Mouse (Mus musculus) ZHBTc4 (cell line): ENCODE data around the gene Sgsm3.

Source experiments
- DNase-seq: peaks from one replicate; pipeline ENCODE4 v3.0.0-alpha.2; 2011; ENCODE audit warnings: low read depth, low spot score

Gene Sgsm3

GRCm38 (mm10) chr15:81026901-81027300, 49.3 kb downstream of the Sgsm3 start:
- DNase-seq, result no peak

DNA sequence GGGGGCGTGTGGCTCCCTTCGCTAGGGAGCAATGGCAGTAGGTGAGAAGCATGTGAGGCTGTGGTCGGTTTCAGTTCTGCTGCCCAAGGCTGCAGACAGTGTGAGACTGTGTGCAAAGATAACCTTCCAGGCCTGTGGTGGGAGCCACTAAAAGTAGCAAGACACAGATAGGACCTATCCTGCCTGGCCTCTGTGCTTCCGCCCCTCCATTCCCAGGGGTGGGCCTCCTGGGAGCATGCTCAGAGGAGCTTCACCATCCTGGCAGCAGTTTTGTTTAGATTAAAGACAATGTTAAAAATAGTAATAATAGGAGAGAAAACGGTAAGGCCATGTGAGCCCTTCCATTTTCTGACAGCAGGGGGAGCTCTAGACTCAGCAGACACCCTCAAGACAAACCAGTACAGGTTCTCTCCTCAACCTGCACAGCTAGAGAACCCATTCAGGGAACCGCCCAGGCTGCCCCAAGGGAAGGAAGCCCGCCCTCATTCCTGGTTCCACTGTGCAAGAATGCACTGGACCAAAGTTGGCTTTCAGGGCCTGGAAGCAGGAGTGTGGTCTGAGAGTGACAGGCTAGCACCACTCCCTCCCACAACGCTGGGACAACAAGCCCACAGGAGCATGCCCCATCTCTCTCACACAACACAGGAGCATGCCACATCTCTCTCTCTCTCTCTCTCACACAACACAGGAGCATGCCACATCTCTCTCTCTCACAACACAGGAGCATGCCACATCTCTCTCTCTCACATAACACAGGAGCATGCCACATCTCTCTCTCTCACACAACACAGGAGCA, 50.0 kb downstream of the Sgsm3 start:
- peak; percentile 94 for DNase-seq

GRCm38 (mm10) chr15:81030891-81031425, 53.4 kb downstream of the Sgsm3 start:
- DNase-seq, result no peak

- DNase-seq, result no peak
Measured at GRCm38 (mm10) chr15:81031611-81032010, 54.0 kb downstream of the Sgsm3 start.

DNA sequence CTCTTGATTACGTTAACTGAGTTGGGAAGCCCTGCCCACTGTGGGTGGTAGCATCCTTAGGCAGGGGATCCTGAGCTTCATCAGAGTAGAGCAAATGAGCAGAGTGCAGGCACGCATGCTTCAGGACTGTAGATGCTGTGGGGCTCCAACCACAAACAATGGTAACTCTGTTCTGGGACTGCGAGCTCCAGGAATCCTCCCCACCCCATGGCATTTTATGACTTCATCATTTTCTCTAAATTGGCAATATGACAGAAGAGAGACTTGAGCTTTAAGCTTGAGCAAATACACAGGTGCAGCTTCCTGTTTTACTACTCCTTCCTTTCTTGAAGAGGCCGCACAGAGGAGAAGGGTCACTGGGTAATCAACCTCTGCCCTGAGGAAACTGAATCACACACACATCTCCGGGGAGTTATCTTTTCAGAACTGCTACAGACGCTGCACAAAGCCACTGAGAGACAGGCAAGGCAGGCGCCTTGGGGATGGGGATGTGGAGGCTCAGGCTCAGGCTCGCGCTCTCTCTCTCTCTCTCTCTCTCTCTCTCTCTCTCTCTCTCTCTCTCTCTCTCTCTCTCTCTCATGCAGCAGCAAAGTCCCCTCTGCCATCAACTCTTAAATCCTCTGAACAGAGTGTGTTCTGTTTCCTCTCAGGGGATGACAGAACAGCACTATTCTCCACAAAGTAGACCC, 55.5 kb downstream of the Sgsm3 start:
- no peak for DNase-seq

DNA sequence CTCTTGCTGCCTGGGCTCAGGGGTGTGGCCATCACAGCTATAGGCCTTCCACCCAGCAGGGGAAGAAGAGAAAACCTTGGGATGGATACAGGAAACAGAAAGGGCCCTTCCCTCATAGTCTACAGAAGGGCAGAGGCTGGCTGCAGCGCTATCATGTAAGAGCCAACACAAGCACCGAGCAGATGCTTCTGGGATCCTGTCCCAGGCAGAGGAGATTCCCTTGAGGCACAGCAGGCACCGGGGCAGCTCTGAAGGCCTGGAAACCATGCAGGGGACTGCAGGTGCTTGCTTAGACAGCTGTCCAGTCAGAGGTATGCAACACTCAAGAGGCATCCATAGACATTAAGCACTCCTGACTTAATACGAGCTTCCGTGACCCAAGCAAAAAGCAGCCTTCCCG, 56.6 kb downstream of the Sgsm3 start:
- DNase-seq, result no peak

GRCm38 (mm10) chr15:81035417-81036162, 58.0 kb downstream of the Sgsm3 start:
- no peak for DNase-seq

GRCm38 (mm10) chr15:81038419-81038818, 60.9 kb downstream of the Sgsm3 start:
- no peak for DNase-seq

- DNase-seq, result no peak
Measured at GRCm38 (mm10) chr15:81041767-81042166, 64.2 kb downstream of the Sgsm3 start.

- peak; percentile 70 for DNase-seq
Measured at GRCm38 (mm10) chr15:81042276-81042931, 64.8 kb downstream of the Sgsm3 start.

GRCm38 (mm10) chr15:81044446-81044845, 66.9 kb downstream of the Sgsm3 start:
- DNase-seq, result no peak

DNA sequence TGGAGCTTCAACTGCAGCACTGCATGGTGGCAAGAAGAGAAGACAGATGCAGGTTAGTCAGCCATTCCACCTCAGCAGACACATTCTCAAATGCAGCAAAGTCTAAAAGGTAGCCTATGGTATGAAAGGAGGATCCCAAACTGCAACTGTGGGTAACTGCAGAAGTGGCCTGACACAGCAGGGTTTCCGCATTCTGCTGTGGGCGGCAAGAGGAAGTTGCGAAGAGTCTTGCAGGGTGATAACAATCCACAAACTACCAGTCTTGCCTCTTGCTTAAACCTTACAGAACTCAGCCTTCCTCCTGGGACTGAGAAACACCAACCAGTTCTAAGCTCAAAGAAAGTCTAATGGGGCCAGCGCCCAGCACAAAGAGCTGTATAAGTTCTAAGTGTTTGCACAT, 67.8 kb downstream of the Sgsm3 start:
- DNase-seq, result no peak

DNA sequence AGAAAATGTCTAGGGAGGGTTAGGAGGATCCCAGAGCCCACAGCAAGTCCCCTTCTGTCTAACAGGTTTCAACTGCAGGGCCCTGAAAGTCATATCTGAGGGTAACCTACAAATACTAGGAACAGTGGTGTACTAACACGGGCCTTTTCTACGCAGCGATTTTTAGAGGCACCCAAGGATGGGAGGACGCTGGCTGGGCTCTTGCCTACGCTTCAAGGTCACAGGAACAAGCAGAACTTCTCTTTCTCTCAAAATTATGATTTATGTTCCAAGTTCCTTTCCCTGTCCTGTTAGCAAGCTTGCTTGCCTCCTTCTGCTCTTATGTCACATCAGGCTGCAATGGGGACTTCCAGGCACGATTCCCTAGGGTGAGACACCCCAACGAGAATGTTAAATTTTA, 68.5 kb downstream of the Sgsm3 start:
- DNase-seq, result no peak

DNA sequence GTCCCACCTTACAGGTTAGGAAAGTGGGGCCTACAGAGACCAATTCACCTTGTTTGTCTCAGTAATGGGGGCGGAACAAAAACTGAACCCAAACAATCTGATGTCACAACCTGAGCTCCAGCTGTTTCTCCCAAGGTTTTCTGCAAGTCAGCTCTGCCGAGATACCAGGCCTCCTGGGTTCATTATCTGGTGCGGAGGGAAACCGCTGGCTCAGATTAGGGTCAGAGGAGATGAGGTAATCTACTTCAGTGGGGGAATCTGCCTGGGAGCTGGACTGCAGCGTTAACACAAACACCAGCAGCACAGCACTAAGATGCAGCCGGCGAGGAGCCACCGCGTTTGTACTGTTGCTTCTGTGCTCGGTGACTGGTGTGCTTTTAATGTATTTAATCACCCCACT, 69.9 kb downstream of the Sgsm3 start:
- no peak for DNase-seq

DNA sequence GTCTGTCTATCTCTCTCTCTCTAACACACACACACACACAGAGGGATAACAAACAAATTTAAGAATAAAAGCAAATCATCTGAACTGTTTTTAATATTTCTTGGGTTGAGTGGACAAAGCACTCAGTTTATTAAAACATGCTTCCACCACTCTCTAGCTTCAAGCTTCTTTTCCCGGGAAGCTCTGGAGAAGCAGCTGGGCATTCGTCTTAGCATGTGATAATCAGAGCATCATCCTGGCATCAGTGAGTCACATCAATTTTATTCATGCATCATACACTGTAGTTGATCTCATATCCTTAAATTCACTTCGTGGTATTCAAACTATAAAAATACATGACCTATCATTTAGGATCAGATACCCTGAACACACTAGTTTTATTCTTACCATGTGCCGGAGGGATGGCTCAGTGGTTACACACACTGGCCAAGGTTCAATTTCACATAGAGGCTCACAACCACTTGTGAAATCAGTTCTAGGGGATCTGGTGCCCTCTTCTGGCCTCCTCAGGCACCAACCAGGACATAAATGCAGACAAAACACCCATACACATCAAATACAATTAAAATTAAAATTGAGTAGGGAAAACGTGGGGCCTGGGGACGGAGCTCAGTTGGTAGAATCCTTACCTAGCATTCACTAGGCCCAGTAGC, 72.0 kb downstream of the Sgsm3 start:
- DNase-seq, result peak; percentile 34

GRCm38 (mm10) chr15:81050488-81050887, 72.9 kb downstream of the Sgsm3 start:
- no peak for DNase-seq

- no peak for DNase-seq
Measured at GRCm38 (mm10) chr15:81052491-81052890, 74.9 kb downstream of the Sgsm3 start.

GRCm38 (mm10) chr15:81055488-81055887, 77.9 kb downstream of the Sgsm3 start:
- no peak for DNase-seq

GRCm38 (mm10) chr15:81057736-81058135, 80.2 kb downstream of the Sgsm3 start:
- no peak for DNase-seq

DNA sequence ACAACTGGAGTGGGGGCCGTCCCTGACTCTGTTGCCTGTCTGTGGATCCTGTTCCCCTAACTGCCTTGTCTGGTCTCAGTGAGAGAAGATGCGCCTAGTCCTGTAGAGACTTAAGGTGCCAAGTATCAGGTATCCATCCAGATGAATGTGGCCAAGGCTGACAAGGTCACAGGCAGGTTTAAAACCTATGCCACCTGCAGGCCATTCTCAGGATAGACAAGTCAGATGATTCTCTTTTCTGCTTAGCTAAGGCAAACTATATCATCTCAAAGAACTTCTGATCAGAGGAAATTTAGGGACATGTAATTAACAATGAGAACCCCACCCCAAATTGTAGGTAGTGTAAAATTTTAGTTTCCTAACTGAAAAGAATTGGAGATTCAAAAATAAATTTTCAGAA, 83.4 kb downstream of the Sgsm3 start:
- DNase-seq, result peak; percentile 39
